Mouse (Mus musculus) cerebellum, postnatal 4 days (tissue): ENCODE results near the gene Magoh.

Experiments
- DNase-seq, 2 experiments: peaks; one replicate each; pipeline ENCODE4 v3.0.0; 2022; ENCODE audit warnings: low spot score in 2 of 2, mixed read lengths in 1 of 2

The Magoh gene

DNA sequence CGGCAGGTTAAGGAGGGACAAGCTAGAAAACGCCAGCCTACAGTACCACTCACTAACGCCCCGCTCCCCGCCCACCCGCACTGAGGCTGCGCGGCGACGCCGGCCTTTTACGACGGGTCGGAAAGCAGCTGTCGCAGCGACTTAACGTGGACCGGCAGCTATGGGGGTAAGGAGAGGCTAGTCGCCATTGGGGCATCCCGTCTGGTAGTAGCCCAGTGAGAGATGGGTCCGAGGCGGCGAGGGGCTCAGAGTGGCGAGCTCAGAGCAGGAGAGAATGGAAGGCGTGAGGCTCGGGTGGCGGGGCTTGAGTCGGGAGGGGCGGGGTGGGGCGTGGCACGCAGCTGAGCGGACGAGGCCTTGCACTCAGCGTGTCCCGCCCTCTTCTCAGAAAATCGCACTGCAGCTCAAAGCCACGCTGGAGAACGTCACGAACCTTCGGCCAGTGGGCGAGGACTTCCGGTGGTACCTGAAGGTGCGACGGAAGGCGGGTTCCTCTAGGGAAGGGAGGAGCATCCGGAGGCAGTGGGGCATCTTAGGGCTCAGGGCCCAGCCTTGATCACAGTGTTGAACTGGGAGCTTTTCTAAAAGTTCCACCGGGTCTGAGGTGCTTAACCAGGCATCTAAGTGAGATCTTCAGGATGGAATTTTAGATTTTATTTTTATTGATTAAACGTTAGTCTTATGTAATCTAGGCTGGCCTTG lies 10.3 kb downstream of the Magoh start, which contains the start of gene 0610037L13Rik:
0610037L13Rik (plus strand) TSS at position 83 of the 702 bp plus-strand sequence.
- peak; percentile 88 to 91 for DNase-seq

DNA sequence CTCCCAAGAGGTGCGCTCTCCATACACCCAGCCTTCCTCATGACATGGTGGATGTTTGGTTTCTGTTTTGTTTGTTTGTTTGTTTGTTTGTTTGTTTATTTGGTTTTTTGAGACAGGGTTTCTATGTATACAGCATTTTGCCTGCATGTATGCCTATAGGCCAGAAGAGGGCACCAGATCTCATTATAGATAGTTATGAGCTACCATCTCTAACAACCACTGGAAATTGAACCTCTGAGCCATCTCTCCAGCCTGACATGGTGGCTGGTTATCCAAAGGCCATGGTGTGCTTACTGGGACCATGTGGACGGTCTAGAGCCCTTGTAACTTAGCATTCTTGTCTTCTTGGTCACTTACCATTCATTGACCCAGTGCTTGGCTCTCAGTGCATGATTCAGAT lies 13.1 kb downstream of the Magoh start:
- DNase-seq, result peak in 1 of 2 experiments; percentile 17

- no peak for DNase-seq
These were observed 19.8 kb downstream of the Magoh start for GRCm38 (mm10) chr4:107899211-107899927.

- no peak for DNase-seq
These were observed 20.7 kb downstream of the Magoh start for GRCm38 (mm10) chr4:107900206-107900605.

- no peak for DNase-seq
These were observed 24.7 kb downstream of the Magoh start for GRCm38 (mm10) chr4:107904252-107904651.

DNA sequence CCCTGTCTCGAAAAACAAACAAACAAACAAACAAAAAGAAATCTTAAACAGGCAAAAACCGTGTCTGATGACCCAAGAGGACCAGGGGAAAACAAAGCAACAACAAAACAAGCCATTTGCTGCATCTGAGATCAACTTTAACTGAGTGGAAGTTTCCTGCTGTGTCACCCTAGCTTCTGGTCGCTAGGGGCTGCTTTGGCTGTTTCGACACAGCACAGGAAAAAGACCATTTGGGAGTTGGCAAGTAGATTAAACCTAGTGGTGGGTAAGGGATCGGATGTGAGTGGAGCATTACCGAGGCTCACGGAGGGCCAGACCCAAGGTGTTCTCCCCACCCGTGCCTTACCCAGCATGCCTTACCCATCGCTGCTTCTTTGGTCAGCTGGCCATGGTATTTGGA lies 27.0 kb downstream of the Magoh start:
- no peak for DNase-seq

- no peak for DNase-seq
These were observed 30.5 kb downstream of the Magoh start for GRCm38 (mm10) chr4:107910020-107910419.

DNA sequence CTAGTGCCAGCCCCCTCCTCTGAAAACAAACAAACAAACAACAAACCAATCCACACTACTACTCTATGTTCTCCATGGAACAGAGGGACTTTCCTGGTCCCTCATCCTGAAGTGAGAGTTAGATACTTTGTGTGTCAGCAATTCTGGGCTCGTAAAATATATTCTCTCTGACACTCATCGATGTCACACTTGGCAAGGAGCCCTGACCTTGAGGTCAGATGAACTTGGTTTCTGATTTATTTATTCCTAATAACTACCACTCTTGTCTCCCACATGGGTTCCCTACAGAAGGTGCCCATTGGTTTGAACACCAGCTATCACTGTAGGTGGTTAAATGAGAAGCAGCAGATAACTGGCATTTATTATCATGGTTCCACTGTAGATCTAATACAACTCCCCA lies 40.8 kb downstream of the Magoh start:
- DNase-seq, result no peak

DNA sequence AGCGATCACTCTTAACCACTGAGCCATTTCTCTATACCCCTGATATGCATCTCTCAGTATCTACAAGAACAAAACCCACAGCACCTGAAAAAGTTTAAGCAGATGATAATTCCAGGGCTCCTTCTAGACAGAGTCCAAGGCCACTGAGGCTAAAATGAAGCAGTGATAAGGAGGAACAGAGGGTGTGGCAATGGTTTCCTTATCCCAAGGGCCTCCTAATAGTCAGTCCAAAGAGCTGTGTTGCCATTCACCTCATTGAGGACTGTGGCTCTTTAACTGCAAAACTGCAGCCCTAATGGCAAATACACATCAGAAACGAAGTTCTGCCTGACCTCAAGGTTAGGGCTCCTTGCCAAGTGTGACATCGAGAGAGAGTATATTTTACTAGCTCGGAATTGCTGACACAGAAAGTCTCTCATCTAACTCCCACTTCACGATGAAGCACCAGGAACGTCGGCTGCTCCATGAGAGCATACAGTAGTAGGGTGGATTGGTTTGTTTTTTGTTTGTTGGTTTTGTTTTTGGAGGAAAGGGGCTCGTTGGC lies 41.7 kb downstream of the Magoh start:
- DNase-seq, result no peak

DNA sequence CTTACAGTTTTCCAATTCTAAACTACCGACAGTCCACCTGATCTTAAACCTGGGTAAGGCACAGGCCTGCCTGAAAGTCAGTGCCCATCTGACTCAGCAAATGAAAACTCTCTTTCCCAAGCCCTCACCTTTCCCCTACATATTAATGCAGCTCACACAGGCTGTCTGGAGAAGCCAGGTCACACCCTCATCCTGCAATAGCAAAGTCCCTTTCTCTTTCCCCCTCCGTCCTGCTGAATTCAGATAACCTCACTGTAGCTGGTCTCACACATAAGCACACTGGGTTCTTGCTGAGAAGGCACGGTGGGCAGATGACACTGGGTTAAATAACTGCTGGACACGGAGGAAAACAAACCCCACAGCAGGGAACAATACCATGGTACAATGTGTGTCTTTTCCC lies 42.4 kb downstream of the Magoh start:
- no peak for DNase-seq

DNA sequence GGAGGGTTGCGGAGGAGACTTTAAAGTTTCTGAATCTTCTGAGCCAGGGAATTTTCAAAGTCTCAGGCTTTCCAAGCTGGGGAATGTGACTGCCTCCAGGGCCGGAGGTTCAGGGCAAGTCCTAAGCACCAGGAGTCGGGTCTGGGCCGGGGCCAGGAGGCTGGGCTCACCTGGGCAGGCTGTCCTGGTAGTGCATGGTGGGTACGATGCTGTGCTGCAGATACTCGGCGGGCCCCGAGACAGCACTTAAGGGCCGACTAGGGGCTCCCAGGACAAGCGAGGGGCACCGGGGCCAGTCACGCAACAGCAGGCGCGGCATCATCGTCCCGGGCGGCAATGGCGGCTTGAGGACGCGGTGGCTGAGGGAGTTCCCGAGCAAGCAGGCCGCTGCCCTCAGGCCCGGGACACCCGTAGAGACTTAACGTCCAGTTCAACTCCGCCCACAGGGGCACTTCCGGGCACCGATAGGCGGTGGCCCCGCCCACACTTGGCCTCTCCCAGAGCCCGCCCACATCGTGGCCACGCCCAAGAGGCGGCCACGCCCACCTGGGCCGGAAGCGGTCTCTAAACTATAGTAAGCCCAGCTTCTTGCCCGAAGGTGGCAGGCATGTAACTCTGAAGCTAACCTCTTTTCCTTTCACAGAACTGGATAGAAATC lies 43.7 kb downstream of the Magoh start, which contains the start of gene Cpt2:
Cpt2 (minus strand) TSS at position 466 of the 658 bp plus-strand sequence.
- DNase-seq, result peak; percentile 70 to 87

GRCm38 (mm10) chr4:107923803-107924194 lies 44.2 kb downstream of the Magoh start:
- DNase-seq, result no peak

DNA sequence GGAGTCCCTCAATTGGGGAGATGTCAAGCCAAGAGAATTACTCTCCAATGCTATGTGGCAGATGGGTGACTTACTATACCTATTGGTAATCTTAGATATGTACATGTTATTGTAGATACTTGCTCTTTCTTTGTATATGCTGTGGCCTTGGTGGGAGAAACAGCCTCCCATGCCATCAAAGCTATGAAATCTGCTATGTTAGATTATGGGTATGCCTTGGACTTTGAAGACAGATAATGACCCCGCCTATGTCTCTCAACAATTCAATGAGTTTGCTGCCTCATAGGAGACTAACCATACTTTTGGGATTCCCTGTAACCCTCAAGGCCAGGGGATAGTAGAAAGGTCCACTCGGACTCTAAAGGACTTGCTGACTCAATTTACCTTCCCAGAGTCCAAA lies 48.7 kb downstream of the Magoh start:
- no peak for DNase-seq

DNA sequence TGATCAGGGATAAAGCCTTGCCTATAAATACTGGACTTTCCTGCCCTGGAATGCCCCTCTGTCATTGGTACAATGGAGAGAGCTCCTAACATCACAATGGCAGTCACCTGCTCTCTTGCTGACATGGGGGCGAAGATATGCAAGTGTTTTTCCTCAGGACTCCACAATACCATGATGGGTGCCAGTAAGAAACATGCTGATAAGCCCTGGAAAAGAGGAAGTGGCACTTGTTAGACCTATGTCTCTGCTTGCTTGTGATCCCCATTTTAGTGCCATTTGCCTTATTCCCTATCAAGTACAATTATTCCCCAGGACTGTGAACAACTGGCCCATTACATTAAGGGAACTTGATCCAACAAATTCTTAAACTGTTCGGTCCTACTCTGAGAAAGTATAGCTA lies 49.2 kb downstream of the Magoh start:
- no peak for DNase-seq

DNA sequence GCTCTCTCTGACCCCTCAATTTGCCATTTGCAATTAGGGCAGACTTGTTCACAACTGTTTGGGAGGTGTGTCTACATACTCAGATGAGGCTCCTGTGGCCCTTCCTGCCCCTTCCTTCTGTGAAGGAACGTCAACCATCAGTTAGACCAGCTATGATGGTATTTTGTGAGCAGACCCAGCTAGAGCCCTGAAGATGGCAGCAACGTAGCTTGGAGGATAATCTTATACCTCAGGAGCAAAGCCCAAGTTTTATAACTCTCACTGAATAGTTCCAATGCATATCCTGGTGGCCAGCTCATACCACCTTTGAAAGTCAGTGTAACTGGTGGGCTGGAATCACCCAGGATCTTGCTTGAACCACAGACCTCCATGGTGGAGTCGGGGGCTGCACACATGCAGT lies 51.9 kb downstream of the Magoh start:
- no peak for DNase-seq

DNA sequence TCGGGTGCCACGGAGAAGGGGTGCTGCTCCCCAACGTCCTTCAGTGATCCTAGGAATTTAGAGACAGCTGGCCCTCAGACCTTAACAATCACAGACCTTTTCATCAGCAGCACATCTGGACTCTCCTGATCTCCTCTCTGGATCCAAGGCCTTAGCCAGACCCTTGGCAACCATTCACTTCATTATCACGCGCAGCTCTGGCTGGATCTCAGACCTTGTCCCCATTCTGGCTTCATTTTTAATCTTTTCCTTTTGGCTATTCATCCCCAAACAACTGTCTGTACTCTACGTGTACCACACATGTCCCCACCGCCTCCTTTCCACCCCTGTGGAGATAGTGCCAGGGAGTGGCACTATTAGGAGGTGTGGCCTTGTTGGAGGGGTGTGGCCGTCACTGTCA lies 53.7 kb downstream of the Magoh start:
- DNase-seq, result no peak

DNA sequence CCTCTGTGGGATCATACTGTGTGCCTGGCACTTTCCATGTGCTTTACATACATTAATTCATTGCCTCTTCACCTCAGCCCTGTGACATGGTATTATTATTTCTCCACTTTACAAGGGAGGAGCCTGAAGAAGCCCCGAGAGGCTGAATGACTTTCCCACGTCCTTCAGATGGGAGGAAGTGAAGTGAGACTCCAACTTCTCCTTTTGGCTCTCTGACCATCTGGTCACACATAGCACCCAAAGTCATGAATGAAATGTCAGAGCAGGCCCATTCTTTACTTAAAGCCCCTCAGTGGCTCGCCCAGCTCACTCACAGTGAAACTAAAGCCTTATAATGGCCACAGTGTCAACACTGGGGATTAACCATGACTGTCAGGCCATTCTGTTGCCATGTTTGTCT lies 55.7 kb downstream of the Magoh start:
- DNase-seq, result no peak
